Mouse (Mus musculus) retina, postnatal 7 days (tissue): Measurements from ENCODE around the gene Olfr1359.
A peak's percentile ranks its signal among the peaks of the same experiment; 100 is the strongest.
"Not testable (repeated sequence)": the region's sequence is repeated elsewhere in the genome, so short reads cannot be mapped to it uniquely, and the experiment has no call there.

Experiments
- DNase-seq: peaks from one replicate; pipeline ENCODE4 v3.0.0-alpha.2; 2012; ENCODE audit warnings: low read depth, low spot score

Gene Olfr1359

DNA sequence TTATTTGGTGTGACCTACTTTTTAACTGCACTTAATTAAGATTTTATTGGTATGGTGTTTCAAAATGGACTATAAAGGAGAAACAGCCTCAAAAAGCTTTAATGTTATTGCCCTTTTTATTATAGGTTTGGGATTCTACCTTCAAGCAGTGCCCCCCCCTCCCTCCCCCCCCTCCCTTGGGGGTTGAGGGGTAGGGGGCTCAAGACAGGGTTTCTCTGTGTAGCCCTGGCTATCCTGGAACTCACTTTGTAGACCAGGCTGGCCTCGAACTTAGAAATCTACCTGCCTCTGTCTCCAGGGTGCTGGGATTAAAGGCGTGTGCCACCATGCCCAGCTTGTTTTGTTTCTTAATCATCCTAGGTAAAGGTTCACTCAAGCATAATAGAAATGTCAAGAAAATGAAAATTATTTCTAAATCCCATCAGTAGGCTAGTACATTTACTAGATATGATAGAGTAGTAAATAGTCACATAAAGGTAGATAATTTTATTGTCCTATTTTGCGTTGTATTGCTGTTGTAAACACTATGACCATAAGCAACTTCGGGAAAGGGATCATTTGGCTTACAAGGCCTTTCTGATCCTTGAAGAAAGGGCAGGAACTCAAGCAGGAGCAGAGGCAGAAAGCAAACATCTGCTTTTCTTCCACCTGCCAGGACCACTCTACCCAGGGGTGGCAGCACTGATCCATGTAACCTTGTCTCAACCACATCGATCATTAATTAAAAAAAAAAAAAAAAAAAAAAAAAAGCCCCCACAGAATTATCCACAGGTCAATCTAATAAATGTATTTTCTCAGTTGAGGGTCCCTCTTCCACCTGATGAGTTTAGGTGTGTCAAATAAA is 25.3 kb downstream of the Olfr1359 start:
- no peak for DNase-seq

DNA sequence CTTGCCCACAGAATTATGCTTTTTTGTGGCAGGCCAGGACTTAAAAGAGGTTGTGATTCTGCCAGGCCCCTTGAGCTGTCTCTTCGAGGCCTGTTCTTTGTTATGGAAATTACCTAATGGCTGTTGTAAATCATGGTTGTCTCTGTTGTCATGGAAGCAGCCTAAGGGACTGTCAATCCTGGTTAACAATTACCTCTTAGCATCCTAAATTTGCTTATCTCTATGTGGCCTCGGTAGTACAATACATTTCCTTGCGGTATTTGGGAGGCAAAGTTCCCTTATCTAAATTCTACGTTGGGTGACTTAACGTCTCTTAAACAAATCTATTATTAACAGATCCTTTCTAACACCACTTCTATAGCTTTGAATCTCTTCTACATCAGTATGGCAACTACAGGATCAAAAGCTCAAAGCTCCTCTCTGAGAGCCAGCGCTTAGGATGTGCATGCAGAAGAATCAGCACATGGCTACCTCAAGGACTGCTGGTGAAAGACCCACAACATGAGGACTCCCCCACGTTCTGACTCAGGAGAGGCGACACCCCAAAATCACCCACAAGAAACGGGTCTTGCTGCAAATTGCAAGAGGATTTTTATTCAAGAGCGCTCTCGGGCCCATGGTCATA is 30.1 kb downstream of the Olfr1359 start:
- DNase-seq = no peak

DNA sequence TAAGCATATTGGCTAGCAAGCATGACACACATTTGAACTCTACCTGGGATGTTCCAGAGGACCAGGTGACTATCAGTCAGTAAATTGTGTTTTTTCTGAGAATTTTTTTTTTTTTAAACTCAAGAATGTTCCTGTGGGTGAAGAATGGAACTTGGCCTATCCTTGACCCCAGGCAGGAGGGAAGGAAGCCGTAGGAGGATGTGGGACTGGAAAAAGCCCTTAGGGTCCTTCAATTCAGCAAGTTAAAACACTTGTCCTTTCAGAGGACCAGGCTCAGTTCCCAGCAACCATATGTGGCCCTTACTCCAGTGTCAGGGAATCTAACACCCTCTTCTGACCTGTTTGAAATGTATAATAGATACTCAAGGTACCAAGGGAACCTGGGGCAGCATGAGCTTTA is 31.6 kb downstream of the Olfr1359 start:
- no peak for DNase-seq

GRCm38 (mm10) chr13:21733466-21733865 is 35.6 kb downstream of the Olfr1359 start:
- no peak for DNase-seq

DNA sequence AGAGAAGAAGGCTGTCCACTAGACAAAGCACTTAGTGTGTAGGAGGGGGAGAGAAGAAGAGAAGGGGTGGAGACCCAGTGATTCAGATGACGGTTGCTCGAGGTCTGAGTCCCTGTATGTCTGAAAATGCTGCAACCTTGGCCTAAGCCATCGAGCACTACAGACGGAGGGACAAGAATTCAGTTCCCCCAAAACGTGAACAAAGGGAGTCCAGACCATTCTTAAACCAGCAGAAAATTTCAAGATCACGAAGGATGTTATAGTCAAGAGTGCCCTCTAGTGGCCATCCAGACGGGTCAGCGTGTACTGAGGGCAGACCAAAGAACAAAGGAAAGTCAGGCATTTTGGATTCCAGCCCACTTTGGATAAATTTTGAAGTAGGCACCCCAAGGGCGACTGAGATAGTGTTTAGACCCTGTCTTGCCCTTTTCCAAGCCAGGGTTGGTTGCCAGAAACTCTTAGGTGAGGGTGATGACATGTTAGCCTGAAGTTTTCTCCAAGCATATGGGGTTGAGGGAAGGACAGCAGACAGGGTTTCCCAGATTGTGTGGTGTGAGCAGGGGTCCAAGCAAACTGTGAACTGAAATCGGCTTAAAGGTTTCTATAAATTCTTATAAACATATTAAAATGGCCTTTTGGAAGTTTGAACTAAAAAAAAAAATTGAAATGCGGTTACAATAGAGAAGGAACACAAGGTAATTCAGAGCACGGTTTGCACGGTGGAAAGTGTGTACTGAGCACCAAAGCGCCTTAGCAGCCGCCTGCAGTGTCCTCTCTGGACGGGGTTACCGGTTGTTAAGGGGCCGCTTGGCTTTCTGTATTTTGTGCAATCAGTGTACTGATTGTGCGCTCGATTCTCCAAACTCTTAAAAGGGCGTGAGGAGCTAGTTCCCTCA is 36.3 kb downstream of the Olfr1359 start:
- peak; percentile 80 for DNase-seq

DNA sequence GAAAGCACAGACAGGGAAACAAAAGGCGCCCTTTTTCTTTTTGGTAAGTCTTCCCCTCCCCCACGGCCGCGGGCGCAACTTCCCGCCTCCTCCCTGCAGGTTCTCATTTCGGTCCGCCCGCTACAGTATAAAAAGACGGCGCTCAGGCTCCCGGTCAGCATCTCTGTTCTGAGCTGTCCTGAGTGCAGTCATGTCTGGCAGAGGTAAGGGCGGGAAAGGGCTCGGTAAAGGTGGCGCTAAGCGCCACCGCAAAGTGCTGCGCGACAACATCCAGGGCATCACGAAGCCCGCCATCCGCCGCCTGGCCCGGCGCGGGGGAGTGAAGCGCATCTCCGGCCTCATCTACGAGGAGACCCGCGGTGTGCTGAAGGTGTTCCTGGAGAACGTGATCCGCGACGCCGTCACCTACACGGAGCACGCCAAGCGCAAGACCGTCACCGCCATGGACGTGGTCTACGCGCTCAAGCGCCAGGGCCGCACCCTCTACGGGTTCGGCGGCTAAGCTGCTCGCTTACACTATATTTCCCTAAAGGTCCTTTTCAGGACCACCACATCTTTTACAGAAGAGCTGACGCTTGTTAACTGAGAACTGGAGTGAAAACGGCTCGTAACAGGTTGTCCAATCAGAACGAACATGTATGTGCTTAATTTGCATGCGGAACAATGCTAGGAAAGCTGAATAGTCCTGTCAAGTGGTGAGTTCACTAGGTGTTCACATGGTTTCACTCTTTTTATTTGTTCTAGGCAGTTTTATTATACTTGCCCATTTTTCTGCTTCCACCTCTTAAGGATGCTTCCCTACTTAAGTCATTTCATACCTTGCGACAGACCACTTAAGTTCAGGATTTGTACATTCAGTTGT is 37.2 kb downstream of the Olfr1359 start, which contains the start of gene Hist1h4j:
Hist1h4j (plus strand) TSS at position 159 of the 862 bp plus-strand sequence.
- peak; percentile 70 for DNase-seq

DNA sequence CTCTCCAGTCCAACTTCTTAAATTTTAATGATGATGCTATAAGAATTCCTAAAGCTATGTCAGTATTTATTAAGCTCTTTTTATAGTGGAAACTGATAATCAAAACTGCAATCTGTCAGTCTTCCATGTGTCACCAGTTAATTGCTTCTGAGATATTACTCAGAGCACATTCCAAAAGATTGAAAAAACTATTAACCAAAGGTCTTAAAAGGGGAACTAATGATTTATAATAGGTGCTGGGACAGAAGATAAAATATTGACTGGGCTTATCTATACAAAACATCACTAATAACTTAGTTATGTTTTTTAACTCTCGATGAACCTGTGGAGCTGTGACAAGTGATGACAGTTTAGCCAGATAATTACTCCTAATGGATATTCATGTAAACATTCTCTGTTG is 47.1 kb downstream of the Olfr1359 start:
- DNase-seq = no peak

DNA sequence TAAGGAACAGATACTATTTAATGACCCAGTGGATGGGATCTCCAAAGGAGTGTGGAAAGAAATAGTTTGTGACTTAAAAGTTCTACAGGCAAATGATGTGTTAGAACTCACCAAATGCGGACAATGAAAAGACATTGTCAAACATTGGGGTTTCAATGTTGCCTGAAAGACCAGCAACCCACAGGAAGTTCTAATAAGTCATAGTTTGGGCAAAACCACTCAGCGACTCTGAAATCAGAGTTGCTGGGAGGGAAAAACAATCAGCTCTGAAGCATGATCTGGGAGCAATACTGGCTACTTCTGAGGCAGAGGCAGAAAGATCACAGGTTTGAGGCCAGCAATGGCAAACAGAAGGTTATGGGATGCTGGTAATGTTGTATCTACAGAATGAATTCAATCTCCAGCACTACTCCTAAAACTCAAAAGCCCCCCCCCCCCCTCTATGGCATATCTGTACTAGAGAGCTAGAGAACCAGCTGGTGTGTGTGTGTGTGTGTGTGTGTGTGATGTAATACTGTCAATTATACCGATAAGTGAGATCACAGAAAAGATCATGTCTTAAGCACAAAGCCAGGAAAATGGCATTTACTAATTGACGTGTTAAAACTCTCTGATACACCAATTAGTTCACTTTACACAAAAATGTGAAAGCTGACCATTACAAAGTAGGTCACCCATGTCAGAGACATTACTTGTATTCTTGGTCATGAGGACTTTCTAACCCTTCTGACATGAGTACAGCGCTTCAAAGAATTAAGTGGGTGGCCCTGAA is 51.7 kb downstream of the Olfr1359 start:
- no peak for DNase-seq

DNA sequence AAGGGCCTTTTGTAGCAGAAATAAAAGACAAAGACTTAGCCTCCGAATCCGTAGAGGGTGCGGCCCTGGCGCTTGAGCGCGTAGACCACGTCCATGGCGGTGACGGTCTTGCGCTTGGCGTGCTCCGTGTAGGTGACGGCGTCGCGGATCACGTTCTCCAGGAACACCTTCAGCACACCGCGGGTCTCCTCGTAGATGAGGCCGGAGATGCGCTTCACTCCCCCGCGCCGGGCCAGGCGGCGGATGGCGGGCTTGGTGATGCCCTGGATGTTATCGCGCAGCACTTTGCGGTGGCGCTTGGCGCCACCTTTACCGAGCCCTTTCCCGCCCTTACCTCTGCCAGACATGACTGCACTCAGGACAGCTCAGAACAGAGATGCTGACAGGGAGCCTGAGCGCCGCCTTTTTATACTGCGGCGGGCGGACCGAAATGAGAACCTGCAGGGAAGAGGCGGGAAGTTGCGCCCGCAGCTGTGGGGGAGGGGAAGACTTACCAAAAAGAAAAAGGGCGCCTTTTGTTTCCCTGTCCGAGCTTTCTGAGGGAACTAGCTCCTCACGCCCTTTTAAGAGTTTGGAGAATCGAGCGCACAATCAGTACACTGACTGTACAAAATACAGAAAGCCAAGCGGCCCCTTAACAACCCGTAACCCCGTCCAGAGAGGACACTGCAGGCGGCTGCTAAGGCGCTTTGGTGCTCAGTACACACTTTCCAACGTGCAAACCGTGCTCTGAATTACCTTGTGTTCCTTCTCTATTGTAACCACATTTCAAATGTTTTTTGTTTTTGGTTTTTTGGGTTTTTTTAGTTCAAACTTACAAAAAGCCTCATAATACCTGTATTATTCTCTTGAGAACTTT is 52.5 kb downstream of the Olfr1359 start, which contains the start of gene Hist1h4k:
Hist1h4k (minus strand) TSS at position 347 of the 859 bp plus-strand sequence.
- DNase-seq = peak; percentile 69

- DNase-seq = no peak
These were observed 53.5 kb downstream of the Olfr1359 start for GRCm38 (mm10) chr13:21751417-21751816.

- no peak for DNase-seq
These were observed 53.9 kb downstream of the Olfr1359 start for GRCm38 (mm10) chr13:21751827-21752226.

DNA sequence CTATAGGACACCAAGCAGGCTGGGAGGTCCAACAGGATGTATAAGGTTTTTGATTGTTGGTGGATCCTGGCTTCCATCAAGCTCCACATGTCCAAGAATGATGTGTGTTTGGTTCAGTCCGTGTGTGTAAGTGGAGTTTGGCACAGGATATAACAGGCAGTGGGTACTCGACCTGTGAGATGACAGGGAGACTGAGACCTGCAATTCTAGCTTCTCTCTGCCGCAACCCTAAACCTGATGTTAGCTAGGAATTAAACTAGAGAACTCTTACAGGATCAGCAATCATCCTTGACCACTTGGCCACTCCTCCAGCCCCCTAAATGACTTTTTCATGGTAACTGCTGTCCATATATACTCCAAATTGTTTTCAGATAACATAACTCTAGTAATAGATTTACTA is 54.4 kb downstream of the Olfr1359 start:
- DNase-seq = no peak

DNA sequence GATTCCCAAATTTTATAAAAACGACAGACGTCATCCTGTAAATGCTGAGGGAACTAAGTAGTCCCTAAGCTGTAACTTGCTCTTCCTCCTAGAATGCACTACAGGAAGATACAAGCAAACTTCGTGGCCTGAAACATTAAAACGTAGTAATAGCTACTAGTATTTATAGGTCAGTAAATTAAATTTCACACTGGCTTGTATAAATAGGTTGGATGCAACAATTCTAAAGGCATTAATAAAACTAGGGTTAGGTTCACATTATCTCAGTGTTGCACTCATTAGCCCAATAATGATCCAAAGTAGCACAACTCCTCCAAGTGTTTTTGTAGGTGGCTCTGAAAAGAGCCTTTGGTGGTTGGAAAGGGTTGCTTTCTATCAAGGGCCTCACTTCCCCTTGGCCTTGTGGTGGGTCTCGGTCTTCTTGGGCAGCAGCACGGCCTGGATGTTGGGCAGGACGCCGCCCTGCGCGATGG is 55.2 kb downstream of the Olfr1359 start:
- DNase-seq = no peak

DNA sequence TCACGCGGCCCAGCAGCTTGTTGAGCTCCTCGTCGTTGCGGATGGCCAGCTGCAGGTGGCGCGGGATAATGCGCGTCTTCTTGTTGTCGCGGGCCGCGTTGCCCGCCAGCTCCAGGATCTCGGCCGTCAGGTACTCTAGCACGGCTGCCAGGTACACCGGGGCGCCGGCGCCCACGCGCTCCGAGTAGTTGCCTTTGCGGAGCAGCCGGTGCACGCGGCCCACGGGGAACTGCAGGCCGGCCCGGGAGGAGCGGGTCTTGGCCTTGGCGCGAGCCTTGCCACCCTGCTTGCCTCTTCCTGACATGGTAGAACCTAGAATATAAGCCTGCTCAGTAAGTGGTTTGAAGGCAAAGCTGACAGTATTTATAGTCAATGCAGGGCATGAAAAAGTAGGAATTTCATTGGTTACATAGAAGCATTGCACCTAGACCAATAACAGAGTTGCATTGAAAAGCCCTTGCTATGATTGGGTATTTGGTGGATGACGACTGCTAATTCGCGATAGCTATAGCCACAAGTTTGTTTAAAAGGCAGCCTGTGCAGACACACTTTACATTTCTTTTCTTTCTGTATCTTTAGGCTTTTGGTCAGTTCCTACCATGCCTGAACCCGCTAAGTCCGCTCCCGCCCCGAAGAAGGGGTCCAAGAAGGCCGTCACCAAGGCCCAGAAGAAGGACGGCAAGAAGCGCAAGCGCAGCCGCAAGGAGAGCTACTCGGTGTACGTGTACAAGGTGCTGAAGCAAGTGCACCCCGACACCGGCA is 55.8 kb downstream of the Olfr1359 start, which contains the start of the genes Hist1h2ak and Hist1h2bn:
Hist1h2ak (minus strand) TSS at position 304 of the 762 bp plus-strand sequence.
Hist1h2bn (plus strand) TSS at position 600 of the 762 bp plus-strand sequence.
- DNase-seq = peak; percentile 85

GRCm38 (mm10) chr13:21754294-21755001 is 56.5 kb downstream of the Olfr1359 start:
- DNase-seq = not testable (repeated sequence)

DNA sequence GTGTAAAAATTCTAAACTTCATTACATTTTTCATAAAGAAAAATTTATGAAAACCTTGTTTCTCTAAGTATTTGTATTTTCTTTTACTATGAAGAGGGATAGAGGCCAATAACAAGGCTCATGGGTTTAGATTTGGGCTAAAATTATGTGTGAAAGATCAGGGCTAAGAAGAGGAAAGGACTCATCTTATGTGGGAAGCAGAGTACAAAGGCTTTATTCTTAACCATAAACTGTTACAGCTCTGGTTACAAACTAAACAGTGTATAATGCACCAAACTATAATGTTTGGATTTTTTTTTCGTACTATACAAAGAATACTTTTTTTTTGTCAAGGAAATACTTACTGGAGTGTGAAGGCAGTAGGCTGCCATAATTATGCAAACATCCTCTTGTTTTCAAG is 57.8 kb downstream of the Olfr1359 start:
- DNase-seq = no peak
